Mouse (Mus musculus) ovary, postnatal 14 days (tissue): ENCODE measurements at regions not wholly inside any gene's neighbourhood (a gene's known extent, or its start where the extent isn't known, plus 50 kb on each side); places are given as distances from the start of the nearest gene placed in this dataset.

Experiments
- DNase-seq: peaks from one replicate; pipeline ENCODE4 v3.0.0; 2022; ENCODE audit warnings: low spot score

- DNase-seq = no peak
Observed at GRCm38 (mm10) chr12:15965921-15966320, 149.2 kb upstream of the Trib2 start.

GRCm38 (mm10) chr12:15964073-15964472 lies 147.4 kb upstream of the Trib2 start:
- no peak for DNase-seq

GRCm38 (mm10) chr12:15961834-15962233 lies 145.1 kb upstream of the Trib2 start:
- DNase-seq = no peak

- no peak for DNase-seq
Observed at GRCm38 (mm10) chr12:15937443-15938237, 120.9 kb upstream of the Trib2 start.

GRCm38 (mm10) chr12:15932067-15932466 lies 115.3 kb upstream of the Trib2 start:
- no peak for DNase-seq

- no peak for DNase-seq
Observed at GRCm38 (mm10) chr12:15931535-15931934, 114.8 kb upstream of the Trib2 start.

GRCm38 (mm10) chr12:15930155-15930554 lies 113.4 kb upstream of the Trib2 start:
- no peak for DNase-seq

- no peak for DNase-seq
Observed at GRCm38 (mm10) chr12:15929541-15929940, 112.8 kb upstream of the Trib2 start.

GRCm38 (mm10) chr12:15918291-15918690 lies 101.6 kb upstream of the Trib2 start:
- DNase-seq = no peak

GRCm38 (mm10) chr12:15912959-15913358 lies 96.2 kb upstream of the Trib2 start:
- no peak for DNase-seq

GRCm38 (mm10) chr12:15912491-15912890 lies 95.8 kb upstream of the Trib2 start:
- DNase-seq = no peak

GRCm38 (mm10) chr12:15911254-15911991 lies 94.7 kb upstream of the Trib2 start:
- no peak for DNase-seq

GRCm38 (mm10) chr12:15897539-15897938 lies 80.8 kb upstream of the Trib2 start:
- DNase-seq = no peak

- DNase-seq = no peak
Observed at GRCm38 (mm10) chr12:15896511-15896910, 79.8 kb upstream of the Trib2 start.

GRCm38 (mm10) chr12:15895215-15895614 lies 78.5 kb upstream of the Trib2 start:
- no peak for DNase-seq

- no peak for DNase-seq
Observed at GRCm38 (mm10) chr12:15890591-15890990, 73.9 kb upstream of the Trib2 start.

GRCm38 (mm10) chr12:15879907-15880430 lies 63.2 kb upstream of the Trib2 start:
- no peak for DNase-seq
